Mouse (Mus musculus) embryonic facial prominence, embryonic 15.5 days (tissue): ENCODE data around the gene Pced1a. TPM values are rescaled to one million over a fixed set of nuclear protein-coding genes. Genes with fewer than 3 reads are reported as not detected.

Experiments used
- ATAC-seq: fragments of 200-750 bp; cut with Nextera tagmentation; 2 replicates; pipeline ENCODE4 v1.8.0; 2017; ENCODE audit warnings: low read depth, moderate TSS enrichment; ENCODE audit not compliant: insufficient number of reproducible peaks, low FRiP score, low TSS enrichment
- H3K27ac ChIP-seq: fragments of 300-500 bp; sonication (generic); replicated peaks from 2 replicates; pipeline ENCODE4 v1.5.1; 2015; ENCODE audit warnings: mild to moderate bottlenecking, inconsistent platforms
- H3K27me3 ChIP-seq: fragments of 300-500 bp; sonication (generic); 2 replicates; pipeline ENCODE4 v1.6.1; 2015; ENCODE audit warnings: inconsistent platforms
- H3K36me3 ChIP-seq: fragments of 300-500 bp; sonication (generic); 2 replicates; pipeline ENCODE4 v1.6.1; 2015; ENCODE audit warnings: mild to moderate bottlenecking, inconsistent platforms
- H3K4me1 ChIP-seq: fragments of 300-500 bp; sonication (generic); 2 replicates; pipeline ENCODE4 v1.6.1; 2015; ENCODE audit warnings: inconsistent platforms
- H3K4me2 ChIP-seq: fragments of 300-500 bp; sonication (generic); replicated peaks from 2 replicates; pipeline ENCODE4 v1.6.1; 2015; ENCODE audit warnings: mild to moderate bottlenecking, inconsistent platforms
- H3K4me3 ChIP-seq: fragments of 300-500 bp; sonication (generic); replicated peaks from 2 replicates; pipeline ENCODE4 v1.5.1; 2015; ENCODE audit warnings: mild to moderate bottlenecking, inconsistent platforms
- H3K9ac ChIP-seq: fragments of 300-500 bp; sonication (generic); 2 replicates; pipeline ENCODE4 v1.6.1; 2015; ENCODE audit warnings: inconsistent platforms
- H3K9me3 ChIP-seq: fragments of 300-500 bp; sonication (generic); replicated peaks from 2 replicates; pipeline ENCODE4 v1.6.1; 2016; ENCODE audit warnings: inconsistent platforms
- WGBS: fragments of 180-500 bp; shearing (Covaris S2); methylation state at CpG from one replicate; pipeline ENCODE4 v1.1.7; 2015; 5-methylcytosine and 5-hydroxymethylcytosine counted together
- polyA plus RNA-seq: library from polyadenylated mRNA; unstranded; fragments of >200 nt; fragmentation: Nextera tagmentation; extraction: Ambion mirVana; gene quantifications from 2 replicates; pipeline ENCODE4 v1.2.1, GENCODE M21; 2015

Gene Pced1a
- polyA plus RNA-seq, 1 experiment from 2014 or later, result 19.5 TPM

- ATAC-seq, result no peak
- Histone ChIP-seq H3K9me3 (no peaks in the 10 kb centered on the region), H3K4me1 (peaks cover 27% of the 10 kb centered on the region), H3K27ac (no peak overlapping the region), H3K27me3 (no peaks in the 10 kb centered on the region; the same call in 1 of the 2 replicates), H3K36me3 (no peaks in the 10 kb centered on the region), H3K4me2 (peak overlapping the region; percentile 87), H3K4me3 (peak overlapping the region; percentile 94), H3K9ac (0 out of 2 replicates have a peak overlapping the region, but pooled peaks have one; percentile 2)
- WGBS, result 55% methylated on average over 3 of the region's 3 CpGs
These were observed 27.2 kb upstream of the Pced1a start for GRCm38 (mm10) chr2:130451727-130452090.

GRCm38 (mm10) chr2:130451086-130451726, 26.7 kb upstream of the Pced1a start:
- ATAC-seq, result no peak
- Histone ChIP-seq H3K4me1 (peaks cover 27% of the 10 kb centered on the region), H3K27ac (no peak overlapping the region), H3K4me3 (peak overlapping the region; percentile 94), H3K9ac (peak overlapping the region; percentile 90), H3K27me3 (no peaks in the 10 kb centered on the region; the same call in 1 of the 2 replicates), H3K36me3 (no peaks in the 10 kb centered on the region), H3K4me2 (peak overlapping the region; percentile 87), H3K9me3 (no peaks in the 10 kb centered on the region)
- WGBS, result 54% methylated on average over 14 of the region's 14 CpGs

- Histone ChIP-seq H3K4me1 (peaks cover 27% of the 10 kb centered on the region), H3K27ac (peak overlapping the region; percentile 90), H3K9me3 (no peaks in the 10 kb centered on the region), H3K9ac (peak overlapping the region; percentile 90), H3K4me2 (peak overlapping the region; percentile 87), H3K4me3 (peak overlapping the region; percentile 94), H3K36me3 (no peaks in the 10 kb centered on the region), H3K27me3 (no peaks in the 10 kb centered on the region; the same call in 1 of the 2 replicates)
- WGBS, result under 1% methylated on average over 36 of the region's 47 CpGs
- peak; percentile 85 for ATAC-seq
These were observed 25.9 kb upstream of the Pced1a start for GRCm38 (mm10) chr2:130450434-130450796.

- WGBS, result 0% methylated on average over 50 of the region's 50 CpGs
- H3K9me3 ChIP-seq, result no peaks in the 10 kb centered on the region
- peak; percentile 97 for ATAC-seq
- H3K4me2 ChIP-seq, result peak within 1 kb of the TSS; percentile 87
- H3K27me3 ChIP-seq, result no peaks in the 10 kb centered on the region; the same call in 1 of the 2 replicates
- H3K4me1 ChIP-seq, result peaks cover 27% of the 10 kb centered on the region
- H3K27ac ChIP-seq, result peak within 1 kb of the TSS; percentile 90
- H3K9ac ChIP-seq, result peak within 1 kb of the TSS; percentile 90
- H3K4me3 ChIP-seq, result peak within 1 kb of the TSS; percentile 94
- no peaks in the 10 kb centered on the region for H3K36me3 ChIP-seq
These were observed 25.4 kb upstream of the Pced1a start, which contains the start of gene Ptpra for GRCm38 (mm10) chr2:130449794-130450433. Ptpra (plus strand) TSS chr2:130450278.

- peak overlapping the region; percentile 94 for H3K4me3 ChIP-seq
- peak overlapping the region; percentile 87 for H3K4me2 ChIP-seq
- peak overlapping the region; percentile 90; the same call in 1 of the 2 replicates for H3K27ac ChIP-seq
- WGBS, result 9% methylated on average over 17 of the region's 17 CpGs
- ATAC-seq, result peak; percentile 12; the same call in 1 of the 2 replicates
- no peaks in the 10 kb centered on the region; the same call in 1 of the 2 replicates for H3K27me3 ChIP-seq
- peak overlapping the region; percentile 90; the same call in 1 of the 2 replicates for H3K9ac ChIP-seq
- peaks cover 4% of the 10 kb centered on the region for H3K36me3 ChIP-seq
- H3K4me1 ChIP-seq, result peaks cover 27% of the 10 kb centered on the region
- H3K9me3 ChIP-seq, result no peaks in the 10 kb centered on the region
These were observed 24.7 kb upstream of the Pced1a start for GRCm38 (mm10) chr2:130449021-130449793.

DNA sequence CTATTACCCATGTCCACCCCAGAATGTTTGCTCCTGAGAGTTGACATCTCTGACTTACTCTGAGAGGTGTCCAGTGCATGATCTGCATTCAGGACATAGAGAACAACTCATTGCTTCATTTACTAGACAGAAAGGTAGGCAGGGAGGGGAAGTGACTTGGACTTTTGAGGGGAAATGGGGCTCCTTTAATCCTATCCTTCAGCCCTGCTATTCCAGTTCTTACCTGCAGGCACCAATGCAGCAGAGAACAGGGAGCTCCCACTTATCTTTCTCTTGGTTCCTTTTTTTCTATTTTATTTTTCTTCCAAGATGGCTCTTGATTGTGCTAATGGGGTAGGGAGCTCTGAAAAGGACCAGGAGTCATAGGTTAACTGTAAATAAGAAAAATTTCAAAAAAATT, 23.9 kb upstream of the Pced1a start:
- peaks cover 10% of the 10 kb centered on the region for H3K36me3 ChIP-seq
- ATAC-seq, result no peak
- no peak overlapping the region for H3K4me2 ChIP-seq
- H3K4me3 ChIP-seq, result no peak overlapping the region
- H3K9ac ChIP-seq, result no peak overlapping the region
- H3K27me3 ChIP-seq, result no peaks in the 10 kb centered on the region; the same call in 1 of the 2 replicates
- H3K9me3 ChIP-seq, result no peaks in the 10 kb centered on the region
- H3K4me1 ChIP-seq, result peaks cover 26% of the 10 kb centered on the region
- no peak overlapping the region for H3K27ac ChIP-seq

- H3K9ac ChIP-seq, result no peak overlapping the region
- no peak overlapping the region for H3K4me2 ChIP-seq
- ATAC-seq, result no peak
- H3K27me3 ChIP-seq, result no peaks in the 10 kb centered on the region
- H3K36me3 ChIP-seq, result peaks cover 68% of the 10 kb centered on the region
- WGBS, result 84% methylated on average over 10 of the region's 10 CpGs
- H3K9me3 ChIP-seq, result no peaks in the 10 kb centered on the region
- no peaks in the 10 kb centered on the region for H3K4me1 ChIP-seq
- no peak overlapping the region for H3K4me3 ChIP-seq
- no peak overlapping the region for H3K27ac ChIP-seq
These were observed 17.7 kb upstream of the Pced1a start for GRCm38 (mm10) chr2:130442162-130442561.

- Histone ChIP-seq H3K27me3 (no peaks in the 10 kb centered on the region), H3K9ac (no peak overlapping the region), H3K4me1 (no peaks in the 10 kb centered on the region), H3K9me3 (no peaks in the 10 kb centered on the region), H3K27ac (no peak overlapping the region), H3K36me3 (peaks cover 68% of the 10 kb centered on the region), H3K4me2 (no peak overlapping the region), H3K4me3 (no peak overlapping the region)
- 90% methylated on average over 4 of the region's 4 CpGs for WGBS
- no peak for ATAC-seq
These were observed 15.5 kb upstream of the Pced1a start for GRCm38 (mm10) chr2:130439840-130440480.

- Histone ChIP-seq H3K9me3 (no peaks in the 10 kb centered on the region), H3K27ac (no peak overlapping the region), H3K9ac (no peak overlapping the region), H3K4me2 (no peak overlapping the region), H3K4me3 (no peak overlapping the region), H3K4me1 (no peaks in the 10 kb centered on the region), H3K27me3 (no peaks in the 10 kb centered on the region), H3K36me3 (peaks cover 62% of the 10 kb centered on the region)
- ATAC-seq, result no peak
- whole genome bisulfite sequencing, result 97% methylated on average over 3 of the region's 3 CpGs
These were observed 14.4 kb upstream of the Pced1a start for GRCm38 (mm10) chr2:130438861-130439260.

GRCm38 (mm10) chr2:130436769-130437168, 12.3 kb upstream of the Pced1a start:
- ATAC-seq, result no peak
- no peak overlapping the region for H3K9ac ChIP-seq
- H3K4me2 ChIP-seq, result no peak overlapping the region
- H3K9me3 ChIP-seq, result no peaks in the 10 kb centered on the region
- no peaks in the 10 kb centered on the region for H3K4me1 ChIP-seq
- H3K36me3 ChIP-seq, result peaks cover 47% of the 10 kb centered on the region
- no peak overlapping the region for H3K27ac ChIP-seq
- WGBS, result 94% methylated on average over 1 of the region's 1 CpGs
- no peaks in the 10 kb centered on the region for H3K27me3 ChIP-seq
- no peak overlapping the region for H3K4me3 ChIP-seq

DNA sequence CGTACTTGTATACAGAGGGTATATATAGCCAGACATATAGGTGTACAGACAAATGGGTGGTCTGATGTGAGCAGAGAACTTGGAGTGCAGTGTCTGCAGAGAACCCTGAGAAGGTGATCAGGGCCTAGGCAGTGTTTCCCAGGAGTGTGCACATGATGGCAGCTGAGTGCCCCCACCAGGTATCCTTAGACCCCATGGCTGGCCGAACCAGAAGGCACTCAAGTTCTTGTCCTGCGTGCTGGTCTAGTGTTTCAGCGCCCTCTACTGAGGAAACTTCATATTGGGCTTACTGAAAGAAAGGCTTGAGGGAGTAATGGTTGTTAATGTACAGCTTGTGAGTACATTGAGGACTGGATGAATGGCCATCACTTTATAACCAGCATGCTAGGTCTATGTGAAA, 8.7 kb upstream of the Pced1a start:
- no peak overlapping the region for H3K4me3 ChIP-seq
- no peak overlapping the region for H3K4me2 ChIP-seq
- H3K36me3 ChIP-seq, result peaks cover 14% of the 10 kb centered on the region
- ATAC-seq, result no peak
- H3K9ac ChIP-seq, result no peak overlapping the region
- WGBS, result 19% methylated on average over 4 of the region's 4 CpGs
- no peaks in the 10 kb centered on the region for H3K27me3 ChIP-seq
- H3K4me1 ChIP-seq, result no peaks in the 10 kb centered on the region
- no peak overlapping the region for H3K27ac ChIP-seq
- no peaks in the 10 kb centered on the region for H3K9me3 ChIP-seq
